Mouse (Mus musculus) heart, adult 2 months (tissue): ENCODE data around the gene Txk.

Experiments used
- CTCF ChIP-seq: fragments of 200-600 bp; IDR thresholded peaks from 2 replicates; pipeline ENCODE4 v1.8.1; 2022; ENCODE audit warnings: antibody characterized with exemption, mild to moderate bottlenecking, moderate library complexity
- EP300 ChIP-seq: fragments of 200-500 bp; IDR thresholded peaks from 2 replicates; pipeline ENCODE4 v1.6.1; 2011; ENCODE audit warnings: low read depth, low read length, control low read depth; ENCODE audit not compliant: insufficient read depth

GRCm38 (mm10) chr5:72736868-72737267 is 15.7 kb downstream of the Txk start:
- TF ChIP-seq EP300 (no peak), CTCF (no peak)
